Mouse (Mus musculus) lung, embryonic 16.5 days (tissue): ENCODE data around the gene Large2. TPM values are rescaled to one million over a fixed set of nuclear protein-coding genes. Genes with fewer than 3 reads are reported as not detected.

Source experiments
- ATAC-seq: fragments of 200-750 bp; cut with Nextera tagmentation; 2 replicates; pipeline ENCODE4 v1.8.0; 2017; ENCODE audit warnings: low read depth, mild to moderate bottlenecking, moderate library complexity
- H3K27ac ChIP-seq: fragments of 300-500 bp; sonication (generic); 2 replicates; pipeline ENCODE4 v1.5.1; 2014; ENCODE audit warnings: mild to moderate bottlenecking, control low read depth, low read length
- H3K27me3 ChIP-seq: fragments of 300-500 bp; sonication (generic); 2 replicates; pipeline ENCODE4 v1.6.1; 2014; ENCODE audit warnings: low read depth, low read length, mixed read lengths; ENCODE audit not compliant: control insufficient read depth, insufficient read depth
- H3K36me3 ChIP-seq: fragments of 300-500 bp; sonication (generic); 2 replicates; pipeline ENCODE4 v1.6.1; 2014; ENCODE audit warnings: low read length; ENCODE audit not compliant: control insufficient read depth, insufficient read depth
- H3K4me1 ChIP-seq: fragments of 300-500 bp; sonication (generic); replicated peaks from 2 replicates; pipeline ENCODE4 v1.6.1; 2014; ENCODE audit warnings: low read length, mixed read lengths; ENCODE audit not compliant: control insufficient read depth, insufficient read depth
- H3K4me2 ChIP-seq: fragments of 300-500 bp; sonication (generic); 2 replicates; pipeline ENCODE4 v1.6.1; 2014; ENCODE audit warnings: low read depth, low read length, control low read depth
- H3K4me3 ChIP-seq: fragments of 300-500 bp; sonication (generic); 2 replicates; pipeline ENCODE4 v1.5.1; 2014; ENCODE audit warnings: mild to moderate bottlenecking, low read length, control low read depth
- H3K9ac ChIP-seq: fragments of 300-500 bp; sonication (generic); 2 replicates; pipeline ENCODE4 v1.6.1; 2014; ENCODE audit warnings: low read length, control low read depth
- H3K9me3 ChIP-seq: fragments of 300-500 bp; sonication (generic); 2 replicates; pipeline ENCODE4 v1.6.1; 2016; ENCODE audit warnings: low read length; ENCODE audit not compliant: control insufficient read depth
- WGBS: fragments of 180-500 bp; shearing (Covaris S2); extraction: QIAGEN DNeasy Blood & Tissue Kit; methylation state at CpG from one replicate; pipeline ENCODE4 v1.1.7; 2014; 5-methylcytosine and 5-hydroxymethylcytosine counted together
- polyA plus RNA-seq: library from polyadenylated mRNA; unstranded; fragments of >200 nt; fragmentation: Nextera tagmentation; extraction: Ambion mirVana; gene quantifications from 2 replicates; pipeline ENCODE4 v1.2.1, GENCODE M21; 2015

The Large2 gene
- polyA plus RNA-seq, 1 experiment from 2014 or later, result 20.4 TPM

- Histone ChIP-seq H3K27me3 (peaks cover 5% of the 10 kb centered on the region; the same call in 1 of the 2 replicates), H3K9ac (peak overlapping the region; percentile 84), H3K4me3 (peak overlapping the region; percentile 92; the same call in 1 of the 2 replicates), H3K27ac (no peak overlapping the region), H3K4me2 (peak overlapping the region; percentile 98), H3K36me3 (peaks cover 17% of the 10 kb centered on the region), H3K9me3 (no peaks in the 10 kb centered on the region), H3K4me1 (peaks cover 20% of the 10 kb centered on the region)
- 72% methylated on average over 6 of the region's 6 CpGs for WGBS
- no peak for ATAC-seq
Observed at GRCm38 (mm10) chr2:92376300-92376699, 1.6 kb upstream of the Large2 start.

DNA sequence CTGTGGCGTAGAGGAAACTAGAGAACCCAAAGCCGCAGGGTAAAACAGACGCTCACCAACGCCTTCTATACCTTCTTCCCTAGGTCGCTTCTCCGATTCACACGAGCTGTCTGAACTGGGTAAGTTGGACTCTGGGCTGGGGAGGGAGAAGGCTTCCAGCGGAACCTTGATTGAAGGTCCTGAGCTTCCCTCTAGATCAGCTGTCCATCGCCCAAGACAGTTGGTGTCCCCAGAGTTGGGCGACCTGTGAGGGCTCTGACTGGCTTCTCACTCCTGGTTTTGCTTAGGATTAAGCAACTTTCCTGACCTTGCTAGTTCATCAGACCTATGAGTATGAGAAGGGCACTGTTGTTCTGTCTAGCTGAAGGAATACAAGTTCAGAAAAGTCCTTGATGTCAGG lies 1.1 kb upstream of the Large2 start:
- Histone ChIP-seq H3K4me1 (peaks cover 20% of the 10 kb centered on the region), H3K9ac (peak overlapping the region; percentile 84), H3K9me3 (no peaks in the 10 kb centered on the region), H3K4me3 (peak overlapping the region; percentile 92), H3K27me3 (peaks cover 9% of the 10 kb centered on the region; the same call in 1 of the 2 replicates), H3K4me2 (peak overlapping the region; percentile 98), H3K36me3 (peaks cover 14% of the 10 kb centered on the region), H3K27ac (peak overlapping the region; percentile 97)
- ATAC-seq, result no peak
- 9% methylated on average over 10 of the region's 10 CpGs for WGBS

DNA sequence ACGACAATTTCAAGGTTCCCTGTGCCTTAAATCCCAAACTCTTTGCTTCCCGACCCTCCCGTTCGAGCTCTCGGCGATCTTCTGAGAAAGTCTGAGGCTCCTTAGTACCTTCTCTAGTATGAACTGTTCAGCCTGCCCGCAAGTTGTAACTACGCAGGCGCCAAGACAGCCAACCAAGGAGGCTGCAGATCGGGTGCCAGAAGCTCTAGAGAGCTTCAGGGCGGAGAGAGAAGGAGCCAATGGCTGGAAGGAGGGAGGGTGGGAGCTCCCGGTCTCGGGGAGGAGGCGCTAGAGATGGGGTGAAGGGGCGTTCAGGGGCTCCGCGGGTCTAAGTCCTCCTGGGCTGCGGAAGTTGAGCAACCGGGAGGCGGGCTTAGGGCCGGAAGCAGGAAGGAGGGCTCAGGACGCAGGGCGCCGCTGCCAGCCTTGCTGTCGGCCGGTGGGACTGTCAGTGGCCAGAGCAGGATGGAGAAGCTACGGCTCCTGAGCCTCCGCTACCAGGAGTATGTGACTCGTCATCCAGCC lies 492 bp upstream of the Large2 start:
- peaks cover 14% of the 10 kb centered on the region for H3K27me3 ChIP-seq
- H3K9ac ChIP-seq, result peak overlapping the region; percentile 84
- H3K27ac ChIP-seq, result peak overlapping the region; percentile 97
- H3K9me3 ChIP-seq, result no peaks in the 10 kb centered on the region
- H3K4me1 ChIP-seq, result peaks cover 20% of the 10 kb centered on the region
- H3K36me3 ChIP-seq, result peaks cover 14% of the 10 kb centered on the region
- under 1% methylated on average over 28 of the region's 29 CpGs for WGBS
- H3K4me2 ChIP-seq, result peak overlapping the region; percentile 98
- peak; percentile 94 for ATAC-seq
- peak overlapping the region; percentile 92 for H3K4me3 ChIP-seq

DNA sequence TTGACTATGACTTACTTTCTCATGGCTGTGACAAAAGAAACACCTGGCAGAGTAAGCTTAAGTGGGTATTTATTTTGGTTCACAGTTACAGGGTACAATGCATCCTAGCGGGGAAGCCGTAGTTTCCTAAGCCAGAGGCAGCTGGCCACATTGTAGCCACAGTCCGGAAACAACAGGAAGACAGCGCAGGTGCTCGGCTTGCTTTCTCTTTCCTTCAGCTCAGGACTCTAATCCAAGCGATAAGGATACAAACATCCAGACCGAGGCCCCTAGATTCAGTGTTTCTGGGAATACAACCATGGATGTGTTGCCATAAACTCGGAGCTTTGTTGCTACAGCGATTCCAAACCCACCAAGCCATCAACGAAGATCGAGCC lies 1.2 kb downstream of the Large2 start:
- H3K27me3 ChIP-seq, result peaks cover 23% of the 10 kb centered on the region
- peaks cover 6% of the 10 kb centered on the region for H3K36me3 ChIP-seq
- ATAC-seq, result no peak
- H3K4me3 ChIP-seq, result no peak overlapping the region
- 68% methylated on average over 11 of the region's 11 CpGs for WGBS
- no peaks in the 10 kb centered on the region for H3K9me3 ChIP-seq
- peak overlapping the region; percentile 97 for H3K27ac ChIP-seq
- no peak overlapping the region; the same call in 1 of the 2 replicates for H3K4me2 ChIP-seq
- H3K9ac ChIP-seq, result peak overlapping the region; percentile 30
- H3K4me1 ChIP-seq, result peaks cover 27% of the 10 kb centered on the region

DNA sequence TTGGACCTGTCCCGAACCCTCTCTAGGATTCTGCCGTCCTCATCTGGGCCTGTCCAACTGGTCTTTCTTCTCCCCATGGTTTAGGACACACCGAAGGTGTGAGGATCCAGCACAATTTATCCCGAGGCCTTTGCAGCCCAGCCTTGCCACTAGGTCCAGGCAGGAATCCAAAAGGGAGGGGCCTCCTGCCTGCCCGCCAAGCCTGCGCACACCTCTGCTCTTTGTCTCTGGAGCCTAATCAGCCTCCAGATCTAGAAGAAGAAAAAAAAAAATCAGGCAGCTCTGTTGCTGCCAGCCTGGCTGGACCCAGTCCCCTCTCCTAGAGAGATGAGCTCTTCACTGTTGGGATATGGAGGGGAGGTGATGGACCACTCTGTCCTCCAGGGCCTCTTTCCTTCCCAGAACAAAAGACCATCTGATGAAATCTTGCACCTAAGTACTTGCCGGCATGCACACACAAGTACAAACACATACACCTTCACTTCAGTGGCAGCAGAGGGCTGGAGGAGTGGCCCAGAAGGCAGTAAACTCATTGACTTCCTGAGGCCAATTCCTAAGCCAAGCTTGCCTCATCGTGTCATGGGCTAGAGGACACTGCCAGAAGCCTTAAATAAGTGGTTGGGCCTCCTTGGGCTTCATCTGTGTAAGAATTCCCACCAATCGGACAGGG lies 1.8 kb downstream of the Large2 start:
- Histone ChIP-seq H3K9me3 (no peaks in the 10 kb centered on the region), H3K36me3 (peaks cover 2% of the 10 kb centered on the region; the same call in 1 of the 2 replicates), H3K4me2 (peak overlapping the region; percentile 56), H3K27me3 (peaks cover 23% of the 10 kb centered on the region), H3K4me3 (no peak overlapping the region; the same call in 1 of the 2 replicates), H3K9ac (peak overlapping the region; percentile 41), H3K4me1 (peaks cover 27% of the 10 kb centered on the region), H3K27ac (peak overlapping the region; percentile 97)
- ATAC-seq, result peak; percentile 5; the same call in 1 of the 2 replicates
- 42% methylated on average over 9 of the region's 9 CpGs for WGBS

DNA sequence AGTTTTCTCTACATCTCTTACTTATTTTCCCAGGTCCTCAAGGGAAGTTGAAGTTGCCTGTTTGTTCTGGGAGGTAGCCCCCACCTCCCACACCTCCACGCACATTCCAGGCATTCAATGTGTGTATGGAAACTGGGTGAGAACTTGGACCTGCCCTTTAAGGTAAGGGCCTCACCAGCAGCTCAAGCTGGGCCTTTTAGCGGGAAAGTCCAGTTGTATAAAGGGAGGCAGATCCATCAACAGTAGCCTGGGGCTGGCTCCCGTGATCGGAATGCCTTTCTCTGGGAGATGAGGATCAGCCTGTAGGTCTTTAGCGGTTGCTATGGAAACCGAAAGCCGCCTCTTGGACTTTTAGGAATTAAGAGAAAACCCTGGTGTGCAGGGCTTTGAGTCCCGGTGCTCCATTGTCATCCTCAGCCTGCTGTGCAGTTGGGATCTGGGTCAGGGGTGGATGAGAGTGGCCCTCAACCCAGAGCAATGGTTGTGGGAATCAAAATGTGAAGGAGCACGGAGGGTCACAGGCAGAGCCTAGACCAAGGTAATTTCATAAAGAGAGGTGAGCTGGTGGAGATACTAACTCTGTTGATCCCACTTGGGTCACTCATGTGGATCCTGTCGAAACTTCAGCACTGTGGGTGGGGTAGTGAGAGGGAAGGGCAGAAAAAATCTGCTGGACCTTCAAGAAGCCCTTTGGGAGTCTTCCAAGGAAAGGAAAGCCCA lies 2.5 kb downstream of the Large2 start:
- 27% methylated on average over 10 of the region's 10 CpGs for WGBS
- Histone ChIP-seq H3K4me2 (peak overlapping the region; percentile 56), H3K9me3 (no peaks in the 10 kb centered on the region), H3K4me3 (peak overlapping the region; percentile 45; the same call in 1 of the 2 replicates), H3K27me3 (peaks cover 23% of the 10 kb centered on the region), H3K27ac (peak overlapping the region; percentile 97), H3K9ac (peak overlapping the region; percentile 41; the same call in 1 of the 2 replicates), H3K4me1 (peaks cover 27% of the 10 kb centered on the region), H3K36me3 (no peaks in the 10 kb centered on the region)
- 0 out of 2 replicates have a peak, but pooled peaks have one; percentile 2 for ATAC-seq

- H3K4me1 ChIP-seq, result peaks cover 26% of the 10 kb centered on the region
- peak overlapping the region; percentile 97 for H3K27ac ChIP-seq
- H3K27me3 ChIP-seq, result peaks cover 23% of the 10 kb centered on the region
- WGBS, result 3% methylated on average over 41 of the region's 45 CpGs
- no peaks in the 10 kb centered on the region for H3K36me3 ChIP-seq
- peak overlapping the region; percentile 45 for H3K4me3 ChIP-seq
- peak overlapping the region; percentile 56 for H3K4me2 ChIP-seq
- H3K9ac ChIP-seq, result peak overlapping the region; percentile 60
- no peaks in the 10 kb centered on the region for H3K9me3 ChIP-seq
- peak; percentile 36 for ATAC-seq
Observed at GRCm38 (mm10) chr2:92370821-92371805, 3.6 kb downstream of the Large2 start.

DNA sequence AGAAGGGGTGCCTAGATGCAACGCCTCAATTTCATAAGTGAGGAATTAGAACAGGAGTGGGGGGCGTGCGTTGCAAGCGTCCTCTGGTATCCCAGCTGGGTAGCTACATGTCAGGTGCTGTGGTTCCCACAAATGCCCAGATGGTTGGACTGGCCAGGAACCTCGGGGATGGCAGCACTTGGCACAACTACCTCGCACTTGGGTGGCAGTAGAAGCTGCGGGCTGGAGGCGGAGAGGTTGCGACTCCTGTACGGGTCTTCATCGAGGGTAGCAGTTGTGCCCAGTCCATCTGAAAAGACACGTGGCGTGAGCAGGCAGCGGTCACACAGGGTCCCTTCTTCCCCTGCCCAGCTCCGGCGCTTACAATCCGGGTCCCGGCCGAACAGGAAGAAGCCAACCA lies 4.3 kb downstream of the Large2 start:
- ATAC-seq, result no peak
- Histone ChIP-seq H3K4me1 (peaks cover 21% of the 10 kb centered on the region), H3K4me2 (peak overlapping the region; percentile 56), H3K27ac (peak overlapping the region; percentile 61; the same call in 1 of the 2 replicates), H3K27me3 (peaks cover 23% of the 10 kb centered on the region), H3K9ac (peak overlapping the region; percentile 60), H3K36me3 (no peaks in the 10 kb centered on the region), H3K4me3 (peak overlapping the region; percentile 45), H3K9me3 (no peaks in the 10 kb centered on the region)
- 8% methylated on average over 19 of the region's 19 CpGs for WGBS
